Mouse (Mus musculus) thymus, postnatal 10 days (tissue): ENCODE data around the gene Hnf4a.

Source experiments
- DNase-seq, 2 experiments: peaks; one replicate each; pipeline ENCODE4 v3.0.0; 2021; ENCODE audit warnings: low spot score in 2 of 2

Hnf4a gene

GRCm38 (mm10) chr2:163592084-163592483 is 85.5 kb downstream of the Hnf4a start:
- peak in 1 of 2 experiments; percentile 44 for DNase-seq

- no peak for DNase-seq
Observed at GRCm38 (mm10) chr2:163593636-163594282, 87.2 kb downstream of the Hnf4a start.

GRCm38 (mm10) chr2:163595119-163595518 is 88.5 kb downstream of the Hnf4a start:
- DNase-seq: no peak

- DNase-seq: no peak
Observed at GRCm38 (mm10) chr2:163596057-163596872, 89.7 kb downstream of the Hnf4a start.

- no peak for DNase-seq
Observed at GRCm38 (mm10) chr2:163596873-163597155, 90.2 kb downstream of the Hnf4a start.

- peak; percentile 71 to 75 for DNase-seq
Observed at GRCm38 (mm10) chr2:163597661-163598060, 91.1 kb downstream of the Hnf4a start.

GRCm38 (mm10) chr2:163599226-163599625 is 92.6 kb downstream of the Hnf4a start:
- DNase-seq: peak; percentile 34 to 81

GRCm38 (mm10) chr2:163601066-163601465 is 94.5 kb downstream of the Hnf4a start:
- no peak for DNase-seq

GRCm38 (mm10) chr2:163601712-163602100 is 95.1 kb downstream of the Hnf4a start:
- DNase-seq: no peak

GRCm38 (mm10) chr2:163602101-163602971 is 95.7 kb downstream of the Hnf4a start, which contains the start of gene Ttpal:
Gene Ttpal (plus strand): TSS chr2:163602314.
- DNase-seq: peak; percentile 81 to 85

- no peak for DNase-seq
Observed at GRCm38 (mm10) chr2:163606161-163606560, 99.6 kb downstream of the Hnf4a start.

- no peak for DNase-seq
Observed at GRCm38 (mm10) chr2:163608008-163608407, 101.4 kb downstream of the Hnf4a start.

GRCm38 (mm10) chr2:163609281-163609975 is 102.8 kb downstream of the Hnf4a start:
- DNase-seq: no peak

GRCm38 (mm10) chr2:163611176-163611575 is 104.6 kb downstream of the Hnf4a start:
- no peak for DNase-seq

- DNase-seq: no peak
Observed at GRCm38 (mm10) chr2:163613206-163613605, 106.6 kb downstream of the Hnf4a start.

GRCm38 (mm10) chr2:163613990-163614389 is 107.4 kb downstream of the Hnf4a start:
- no peak for DNase-seq

- DNase-seq: no peak
Observed at GRCm38 (mm10) chr2:163615401-163615800, 108.8 kb downstream of the Hnf4a start.

GRCm38 (mm10) chr2:163615906-163616651 is 109.5 kb downstream of the Hnf4a start:
- DNase-seq: no peak

- no peak for DNase-seq
Observed at GRCm38 (mm10) chr2:163616652-163617227, 110.1 kb downstream of the Hnf4a start.

- DNase-seq: no peak
Observed at GRCm38 (mm10) chr2:163617232-163617863, 110.7 kb downstream of the Hnf4a start.
